Mouse (Mus musculus) forebrain, embryonic 11.5 days (tissue): Measurements from ENCODE around the gene Gale. TPM values are rescaled to one million over a fixed set of nuclear protein-coding genes. Genes with fewer than 3 reads are reported as not detected.

Experiments used
- ATAC-seq: fragments of 200-750 bp; cut with Nextera tagmentation; replicated peaks from 2 replicates; pipeline ENCODE4 v1.8.0; 2017; ENCODE audit warnings: moderate TSS enrichment; ENCODE audit not compliant: low FRiP score
- DNase-seq: peaks from one replicate; pipeline ENCODE4 v3.0.0-alpha.2; 2017; ENCODE audit warnings: low spot score
- H3K27ac ChIP-seq: fragments of 300-500 bp; sonication (generic); 2 replicates; pipeline ENCODE4 v1.5.1; 2014; ENCODE audit warnings: low read depth, low read length
- H3K27me3 ChIP-seq: fragments of 300-500 bp; sonication (generic); 2 replicates; pipeline ENCODE4 v1.6.1; 2014; ENCODE audit warnings: mild to moderate bottlenecking, low read length, mixed read lengths; ENCODE audit not compliant: control insufficient read depth, insufficient read depth
- H3K36me3 ChIP-seq: fragments of 300-500 bp; sonication (generic); 2 replicates; pipeline ENCODE4 v1.6.1; 2014; ENCODE audit warnings: mild to moderate bottlenecking, low read length, moderate library complexity, mixed read lengths; ENCODE audit not compliant: control insufficient read depth, insufficient read depth
- H3K4me1 ChIP-seq: fragments of 300-500 bp; sonication (generic); replicated peaks from 2 replicates; pipeline ENCODE4 v1.6.1; 2014; ENCODE audit warnings: low read length, mixed read lengths; ENCODE audit not compliant: control insufficient read depth, insufficient read depth
- H3K4me2 ChIP-seq: fragments of 300-500 bp; sonication (generic); 2 replicates; pipeline ENCODE4 v1.6.1; 2014; ENCODE audit warnings: low read depth, mild to moderate bottlenecking, low read length, moderate library complexity, mixed read lengths; ENCODE audit not compliant: severe bottlenecking
- H3K4me3 ChIP-seq: fragments of 300-500 bp; sonication (generic); 2 replicates; pipeline ENCODE4 v1.5.1; 2014; ENCODE audit warnings: low read depth, low read length
- H3K9ac ChIP-seq: fragments of 300-500 bp; sonication (generic); 2 replicates; pipeline ENCODE4 v1.6.1; 2014; ENCODE audit warnings: low read length
- H3K9me3 ChIP-seq: fragments of 300-500 bp; sonication (generic); 2 replicates; pipeline ENCODE4 v1.6.1; 2016; ENCODE audit warnings: low read length, mixed read lengths; ENCODE audit not compliant: control insufficient read depth
- WGBS: fragments of 180-500 bp; shearing (Covaris S2); extraction: QIAGEN DNeasy Blood & Tissue Kit; methylation state at CpG from one replicate; pipeline ENCODE4 v1.1.7; 2014; 5-methylcytosine and 5-hydroxymethylcytosine counted together
- polyA plus RNA-seq: library from polyadenylated mRNA; unstranded; fragments of >200 nt; fragmentation: Nextera tagmentation; extraction: Ambion mirVana; gene quantifications from 2 replicates; pipeline ENCODE4 v1.2.1, GENCODE M21; 2014

Gene Gale
- polyA plus RNA-seq, 1 experiment from 2014 or later: 29.9 TPM

DNA sequence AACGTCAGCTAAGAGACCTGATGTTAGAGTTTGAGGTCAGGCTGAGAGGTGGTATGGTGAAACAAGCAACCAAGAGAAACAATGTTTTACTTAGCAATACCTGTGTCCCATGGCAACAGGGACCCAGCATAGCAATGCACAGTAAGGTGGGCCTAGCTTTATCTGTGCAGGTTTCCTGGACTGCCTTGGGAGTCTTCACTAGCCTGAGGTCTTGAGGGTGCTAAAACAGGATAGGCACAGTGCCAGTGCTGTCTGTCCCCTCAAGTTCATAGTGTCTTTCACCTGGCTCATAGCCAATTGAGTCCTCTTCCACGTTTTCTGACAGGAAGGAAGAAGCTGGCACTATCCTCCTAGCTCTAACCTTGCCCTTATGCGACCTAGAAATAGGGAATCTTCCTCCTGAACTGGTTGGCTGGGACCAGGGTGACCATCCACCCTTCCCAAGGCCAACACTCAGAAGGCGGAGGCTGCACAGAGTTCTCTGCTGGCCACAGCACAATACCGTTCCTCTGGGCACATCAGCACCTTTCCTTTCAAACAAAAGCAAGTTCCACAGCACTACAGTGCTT lies 40.7 kb downstream of the Gale start:
- H3K9ac ChIP-seq: no peak overlapping the region
- WGBS: 91% methylated on average over 5 of the region's 5 CpGs
- H3K4me2 ChIP-seq: no peak overlapping the region
- H3K27me3 ChIP-seq: no peaks in the 10 kb centered on the region
- no peak for DNase-seq
- H3K36me3 ChIP-seq: peaks cover 16% of the 10 kb centered on the region
- ATAC-seq: no peak
- H3K4me3 ChIP-seq: no peak overlapping the region
- no peaks in the 10 kb centered on the region for H3K9me3 ChIP-seq
- no peaks in the 10 kb centered on the region for H3K4me1 ChIP-seq
- no peak overlapping the region for H3K27ac ChIP-seq

DNA sequence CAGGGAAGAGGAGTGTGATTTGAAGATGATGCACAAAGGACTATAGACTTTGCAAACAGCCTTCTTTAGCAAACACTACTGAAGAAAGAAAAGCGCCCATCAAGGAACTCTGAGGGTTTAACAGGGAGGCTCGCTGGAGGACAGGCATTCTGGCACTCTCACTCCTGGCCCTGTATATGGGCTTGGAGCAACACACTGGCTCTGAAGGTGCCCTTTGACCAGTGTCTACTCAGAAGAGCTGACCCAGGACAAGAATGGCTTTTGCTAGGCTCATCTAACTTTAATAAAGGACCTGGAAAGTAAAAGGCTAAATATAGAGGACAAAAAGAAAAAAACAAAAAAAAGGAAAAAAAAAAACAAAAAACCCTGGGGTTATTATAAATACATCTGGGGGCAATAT lies 41.4 kb downstream of the Gale start:
- H3K27me3 ChIP-seq: no peaks in the 10 kb centered on the region
- no peaks in the 10 kb centered on the region for H3K9me3 ChIP-seq
- H3K4me2 ChIP-seq: no peak overlapping the region
- no peaks in the 10 kb centered on the region for H3K4me1 ChIP-seq
- no peak overlapping the region for H3K27ac ChIP-seq
- no peak overlapping the region for H3K9ac ChIP-seq
- H3K36me3 ChIP-seq: peaks cover 18% of the 10 kb centered on the region
- 89% methylated on average over 2 of the region's 2 CpGs for WGBS
- DNase-seq: no peak
- ATAC-seq: no peak
- no peak overlapping the region for H3K4me3 ChIP-seq

DNA sequence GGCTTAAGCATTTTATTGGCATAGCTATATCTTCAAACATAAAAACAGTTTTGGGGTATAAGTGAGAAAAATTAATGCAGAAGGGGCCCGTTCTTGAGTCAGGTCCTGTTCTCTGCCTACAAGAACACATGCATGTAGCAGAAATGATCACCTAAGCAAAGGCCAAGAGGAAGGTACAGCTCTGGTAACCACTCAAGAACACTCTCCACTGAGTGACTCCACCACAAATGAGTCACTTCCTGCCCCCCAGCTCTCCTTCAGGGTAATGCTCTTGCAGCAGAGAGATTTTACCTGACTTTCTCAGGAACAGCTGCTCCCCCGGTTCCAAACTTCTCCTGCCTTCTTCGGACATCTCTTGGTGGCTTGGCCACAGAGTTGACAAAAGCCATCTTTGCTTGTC lies 43.3 kb downstream of the Gale start:
- no peak for DNase-seq
- H3K9me3 ChIP-seq: no peaks in the 10 kb centered on the region
- WGBS: 97% methylated on average over 3 of the region's 3 CpGs
- peaks cover 24% of the 10 kb centered on the region for H3K36me3 ChIP-seq
- ATAC-seq: no peak
- no peaks in the 10 kb centered on the region for H3K4me1 ChIP-seq
- no peak overlapping the region for H3K27ac ChIP-seq
- H3K4me2 ChIP-seq: no peak overlapping the region
- no peaks in the 10 kb centered on the region for H3K27me3 ChIP-seq
- no peak overlapping the region for H3K4me3 ChIP-seq
- H3K9ac ChIP-seq: no peak overlapping the region

DNA sequence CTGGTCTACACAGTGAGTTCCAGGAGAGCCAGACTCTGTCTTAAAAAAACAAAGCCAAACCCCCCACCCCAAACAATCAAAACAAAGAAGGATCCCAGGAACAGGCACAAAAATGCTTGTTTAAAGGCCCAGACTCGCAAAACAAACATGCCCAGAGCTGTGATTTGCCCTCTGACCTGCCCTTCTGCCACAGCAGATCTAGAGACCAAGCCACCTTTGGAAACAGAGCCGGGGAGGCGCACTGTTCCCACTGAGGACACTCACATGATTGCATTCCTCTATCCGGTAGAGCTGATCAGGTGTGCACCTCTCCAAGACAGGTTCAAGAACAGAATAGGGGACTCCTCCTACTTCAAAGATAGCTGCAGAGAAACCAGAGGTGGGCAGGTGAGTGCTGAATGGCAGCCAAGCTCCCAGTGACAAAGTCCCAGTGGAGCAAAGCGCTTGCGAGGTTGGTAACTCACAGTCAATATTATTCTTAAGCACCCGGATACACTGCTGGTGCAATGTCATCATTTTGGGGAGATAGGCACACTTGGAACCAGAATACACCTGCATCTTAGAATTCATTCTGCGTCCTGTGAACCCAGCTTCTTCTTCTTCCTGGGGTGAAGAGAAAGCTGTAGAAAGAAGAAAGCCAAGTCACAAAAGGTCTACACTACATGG lies 45.4 kb downstream of the Gale start:
- peaks cover 21% of the 10 kb centered on the region for H3K36me3 ChIP-seq
- no peak overlapping the region for H3K4me3 ChIP-seq
- ATAC-seq: no peak
- DNase-seq: no peak
- H3K9ac ChIP-seq: no peak overlapping the region
- no peaks in the 10 kb centered on the region for H3K4me1 ChIP-seq
- H3K9me3 ChIP-seq: no peaks in the 10 kb centered on the region
- no peak overlapping the region for H3K4me2 ChIP-seq
- no peak overlapping the region for H3K27ac ChIP-seq
- WGBS: 96% methylated on average over 8 of the region's 8 CpGs
- H3K27me3 ChIP-seq: no peaks in the 10 kb centered on the region

DNA sequence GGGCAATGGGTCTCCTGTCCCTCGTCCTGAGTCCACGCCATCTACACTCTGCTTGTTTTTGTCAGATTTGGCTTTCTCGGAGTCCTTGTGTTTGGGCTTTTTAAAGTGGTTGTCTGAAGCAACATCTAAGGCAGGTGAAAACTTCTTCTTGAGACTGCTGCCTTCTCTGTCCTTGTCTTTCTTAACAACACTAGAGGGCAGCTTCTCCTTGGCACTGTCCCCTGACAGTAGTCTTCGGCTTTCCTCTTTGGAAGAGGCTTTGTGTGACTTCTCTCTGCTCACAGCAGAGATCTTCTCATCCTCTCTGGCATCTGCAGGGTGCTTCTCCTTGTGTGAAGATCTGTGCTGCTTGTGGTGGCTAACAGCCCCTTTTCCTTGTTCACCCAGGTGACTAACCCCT lies 47.1 kb downstream of the Gale start:
- no peak overlapping the region for H3K4me3 ChIP-seq
- H3K27ac ChIP-seq: no peak overlapping the region
- peaks cover 16% of the 10 kb centered on the region for H3K36me3 ChIP-seq
- H3K4me1 ChIP-seq: no peaks in the 10 kb centered on the region
- WGBS: 90% methylated on average over 4 of the region's 4 CpGs
- H3K9ac ChIP-seq: no peak overlapping the region
- H3K9me3 ChIP-seq: no peaks in the 10 kb centered on the region
- no peaks in the 10 kb centered on the region for H3K27me3 ChIP-seq
- no peak for ATAC-seq
- H3K4me2 ChIP-seq: no peak overlapping the region
- no peak for DNase-seq

DNA sequence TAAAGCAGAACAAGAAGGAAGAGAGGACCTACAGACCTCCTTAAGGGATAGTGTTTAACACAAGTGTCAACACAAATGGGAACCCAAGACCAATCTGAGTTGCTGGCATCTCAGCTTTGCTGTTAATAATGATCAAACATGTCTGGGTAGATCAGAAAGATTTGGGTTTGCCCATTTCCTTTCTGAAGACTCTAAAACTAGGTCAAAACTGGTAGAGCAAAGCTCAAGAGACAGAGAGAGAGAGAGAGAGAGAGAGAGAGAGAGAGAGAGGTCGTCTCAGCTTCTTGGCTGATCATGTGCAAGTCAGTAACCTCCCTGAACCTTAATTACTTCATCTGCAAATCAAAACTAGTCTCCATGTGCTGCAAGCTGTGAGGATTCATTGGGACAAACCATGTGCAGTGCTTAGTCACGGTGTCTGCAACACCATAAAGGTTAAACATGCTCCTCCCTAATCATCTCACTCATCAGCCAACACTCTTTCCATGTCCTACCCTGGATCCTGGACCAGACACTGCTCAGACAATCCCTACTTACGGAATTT lies 52.6 kb downstream of the Gale start:
- WGBS: 76% methylated on average over 3 of the region's 3 CpGs
- DNase-seq (no peak), ATAC-seq (no peak)
- Histone ChIP-seq H3K27ac (no peak overlapping the region), H3K27me3 (no peaks in the 10 kb centered on the region), H3K9me3 (no peaks in the 10 kb centered on the region), H3K4me2 (no peak overlapping the region), H3K36me3 (no peaks in the 10 kb centered on the region; the same call in 1 of the 2 replicates), H3K9ac (no peak overlapping the region), H3K4me1 (0 out of 2 replicates have a peak, but pooled peaks cover 5% of the 10 kb centered on the region), H3K4me3 (no peak overlapping the region)

Other genes starting within 250 kb of the Gale start
- not detected in 2 replicates for gene Il22ra1, start 235.6 kb upstream of the Gale start, polyA plus RNA-seq
- gene Myom3, start 204.0 kb upstream of the Gale start, polyA plus RNA-seq: 0.17 TPM in 1 of 2 replicates, not detected in the other
- 392 and 452 TPM in 2 replicates for gene Srsf10, start 108.0 kb upstream of the Gale start, polyA plus RNA-seq
- 220 and 234 TPM in 2 replicates for gene Pnrc2, start 89.9 kb upstream of the Gale start, polyA plus RNA-seq
- 0.13 and 0.17 TPM in 2 replicates for gene Cnr2, start 68.3 kb upstream of the Gale start, polyA plus RNA-seq
- 42.3 and 49.2 TPM in 2 replicates for gene Fuca1, start 43.0 kb upstream of the Gale start, polyA plus RNA-seq
- gene Hmgcl, start 17.3 kb upstream of the Gale start, polyA plus RNA-seq: 55.9 and 59.9 TPM in 2 replicates
- 169 and 178 TPM in 2 replicates for gene Lypla2, start 8.9 kb downstream of the Gale start, polyA plus RNA-seq
- 64.9 and 67.6 TPM in 2 replicates for gene Pithd1, start 23.5 kb downstream of the Gale start, polyA plus RNA-seq
- gene Eloa, start 58.0 kb downstream of the Gale start, polyA plus RNA-seq: 41.0 and 43.9 TPM in 2 replicates
- gene Rpl11, start 89.7 kb downstream of the Gale start, polyA plus RNA-seq: 388 and 392 TPM in 2 replicates
- gene Id3, start 179.8 kb downstream of the Gale start, polyA plus RNA-seq: 351 and 380 TPM in 2 replicates
- gene E2f2, start 208.7 kb downstream of the Gale start, polyA plus RNA-seq: 9.4 and 10.2 TPM in 2 replicates
- 4.1 and 4.3 TPM in 2 replicates for gene Asap3, start 242.6 kb downstream of the Gale start, polyA plus RNA-seq